In the genomic region with DNA sequence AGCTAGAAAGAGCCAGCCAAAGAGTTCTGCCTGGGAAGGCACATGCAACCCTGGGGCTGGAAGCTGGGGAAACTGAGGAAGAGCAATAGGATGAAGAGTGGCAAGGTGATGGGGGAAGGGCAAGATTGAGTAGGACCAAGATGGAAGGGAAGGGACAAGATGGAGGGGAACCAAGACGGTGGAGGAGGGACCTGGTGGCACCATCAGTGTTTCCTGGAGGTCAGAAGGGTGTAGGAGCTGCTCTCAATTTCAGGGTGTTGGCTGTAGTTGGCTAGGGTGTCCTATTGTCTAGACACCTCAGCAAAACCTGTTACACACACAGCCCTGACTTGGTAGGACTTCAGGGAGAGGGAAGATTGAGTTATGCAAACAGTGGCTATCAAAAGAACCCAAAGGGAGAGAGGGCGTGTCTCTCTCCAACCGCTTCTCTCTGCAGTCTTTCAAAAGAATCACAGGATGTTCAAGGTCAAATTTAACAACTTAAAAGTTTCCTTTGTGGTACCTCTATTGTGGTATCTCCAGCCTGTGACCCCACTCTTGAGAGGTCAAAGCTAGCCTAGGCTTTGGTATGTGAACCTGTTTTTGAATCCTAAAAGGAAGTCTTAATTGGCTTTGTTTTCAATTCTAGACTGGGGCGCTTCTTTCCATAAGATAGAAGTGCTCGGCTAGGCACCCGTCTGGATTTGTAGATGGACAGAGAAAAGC, we compare ENCODE assay signal across 27 mouse cellular contexts.
DNase-seq lines count a peak whose midpoint lies in the region; ATAC-seq lines count a peak whose summit lies in the region.
"Had no signal": no experiment of that assay in that cellular context is flagged by ENCODE, and none has a peak within 500 bp of the region (broad histone marks: within the 10 kb centered on the region; RNA-seq: fewer than 3 reads in every experiment).

No protein-coding gene starts in this region.

- H3K27me3 ChIP-seq in intestine, embryonic 15.5 days (replicated peaks) = no peaks in the 10 kb centered on the region
- H3K27me3 ChIP-seq in intestine, embryonic 16.5 days (replicated peaks; ENCODE audit: control insufficient read depth, insufficient read depth, low read length) = no peaks in the 10 kb centered on the region
- H3K27me3 ChIP-seq: CH12.LX; embryonic facial prominence, embryonic 15.5 days had no signal

- 52% methylated on average over 6 of the region's 6 CpGs for WGBS in intestine, embryonic 15.5 days
- WGBS in intestine, embryonic 16.5 days = 47% methylated on average over 6 of the region's 6 CpGs

- H3K4me3 ChIP-seq in intestine, embryonic 15.5 days (replicated peaks) = no peak overlapping the region
- no peak overlapping the region for H3K4me3 ChIP-seq in intestine, embryonic 16.5 days (ENCODE audit: low read length)
- H3K4me3 ChIP-seq: embryonic facial prominence, embryonic 15.5 days; erythroblast, embryonic 14.5 days; forebrain, embryonic 10.5 days; gastrocnemius, adult 2 months; heart, embryonic 13.5 days; hindbrain, embryonic 12.5 days had no signal

- H3K27ac ChIP-seq in intestine, embryonic 15.5 days = no peak overlapping the region
- H3K27ac ChIP-seq in intestine, embryonic 16.5 days (ENCODE audit: low read length) = no peak overlapping the region
- H3K27ac ChIP-seq: forebrain, embryonic 10.5 days; gastrocnemius, adult 2 months; heart, embryonic 13.5 days; hindbrain, embryonic 12.5 days had no signal

- no peak overlapping the region for H3K4me2 ChIP-seq in intestine, embryonic 15.5 days (replicated peaks)
- no peak overlapping the region for H3K4me2 ChIP-seq in intestine, embryonic 16.5 days (ENCODE audit: low read depth, low read length)
- H3K4me2 ChIP-seq: embryonic facial prominence, embryonic 15.5 days; heart, embryonic 13.5 days; hindbrain, embryonic 12.5 days had no signal

- DNase-seq in ES-CJ7 (ENCODE audit: low read depth, low spot score) (peak; percentile 100), ZHBTc4 (ENCODE audit: low read depth, low spot score) (peak; percentile 99)
- no peak for DNase-seq in layer of hippocampus, adult 9-11 months
- DNase-seq in urinary bladder, postnatal 25 days (ENCODE audit: low spot score) = no peak
- no peak for DNase-seq in kidney, postnatal 36 days
- DNase-seq: adrenal gland, postnatal 14 days; cerebellum, adult 11-12 months; cerebellum, adult 9-11 months; cerebellum, postnatal 36 days; embryo, embryonic 11 days; gastrocnemius, adult 2 months; gastrocnemius, postnatal 25 days; heart, adult 11 months; heart, postnatal 4 days had no signal

- H3K9ac ChIP-seq in intestine, embryonic 15.5 days = no peak overlapping the region
- H3K9ac ChIP-seq in intestine, embryonic 16.5 days (ENCODE audit: low read depth, low read length) = no peak overlapping the region
- H3K9ac ChIP-seq: embryonic facial prominence, embryonic 15.5 days; heart, embryonic 13.5 days; hindbrain, embryonic 12.5 days had no signal

- no peaks in the 10 kb centered on the region for H3K9me3 ChIP-seq in intestine, embryonic 15.5 days
- no peaks in the 10 kb centered on the region for H3K9me3 ChIP-seq in intestine, embryonic 16.5 days (ENCODE audit: control insufficient read depth, low read length)
- H3K9me3 ChIP-seq: embryonic facial prominence, embryonic 15.5 days; heart, embryonic 13.5 days had no signal

- H3K36me3 ChIP-seq in intestine, embryonic 15.5 days = no peaks in the 10 kb centered on the region
- no peaks in the 10 kb centered on the region for H3K36me3 ChIP-seq in intestine, embryonic 16.5 days (ENCODE audit: control insufficient read depth, insufficient read depth, low read length)
- H3K36me3 ChIP-seq: embryonic facial prominence, embryonic 15.5 days; forebrain, embryonic 10.5 days; heart, embryonic 13.5 days; hindbrain, embryonic 12.5 days had no signal

- peak; percentile 27 for ATAC-seq in intestine, embryonic 15.5 days
- no peak for ATAC-seq in intestine, embryonic 16.5 days
- ATAC-seq: activated CD4-positive, CD25-positive, alpha-beta regulatory T cell, adult 4 months; forebrain, embryonic 14.5 days; hindbrain, embryonic 16.5 days; inflammation-experienced regulatory T-cells, adult 6 months; Patski had no signal

- 0 out of 2 replicates have a peak, but pooled peaks cover 6% of the 10 kb centered on the region for H3K4me1 ChIP-seq in intestine, embryonic 15.5 days (replicated peaks)
- peaks cover 10% of the 10 kb centered on the region; the same call in 1 of the 2 replicates for H3K4me1 ChIP-seq in intestine, embryonic 16.5 days (ENCODE audit: control insufficient read depth, insufficient read depth, low read length)

Comparison
In these comparisons a context has a peak if more than half of its experiments do, and no peak if none do; other contexts are left out.
1. DNase-seq: peak in ES-CJ7 (single experiment) and ZHBTc4 (single experiment); none in layer of hippocampus, adult 9-11 months (single experiment), urinary bladder, postnatal 25 days (single experiment) and kidney, postnatal 36 days (0 of 2).